Mouse (Mus musculus) liver (tissue): Measurements from ENCODE around the gene Lmo4.

Experiments used
- DNase-seq: peaks from one replicate; pipeline ENCODE4 v3.0.0-alpha.2; 2020; ENCODE audit warnings: mixed read lengths

The Lmo4 gene

GRCm38 (mm10) chr3:144147244-144147643, 57.8 kb downstream of the Lmo4 start:
- no peak for DNase-seq

GRCm38 (mm10) chr3:144144066-144144465, 61.0 kb downstream of the Lmo4 start:
- DNase-seq, result no peak

GRCm38 (mm10) chr3:144142939-144143338, 62.1 kb downstream of the Lmo4 start:
- DNase-seq, result no peak

GRCm38 (mm10) chr3:144141786-144142185, 63.2 kb downstream of the Lmo4 start:
- DNase-seq, result no peak

- no peak for DNase-seq
Observed at GRCm38 (mm10) chr3:144140816-144141215, 64.2 kb downstream of the Lmo4 start.

- DNase-seq, result no peak
Observed at GRCm38 (mm10) chr3:144138659-144139058, 66.4 kb downstream of the Lmo4 start.
